Mouse (Mus musculus) MEL (cell line): Measurements from ENCODE around the gene D230025D16Rik. TPM values are rescaled to one million over a fixed set of nuclear protein-coding genes. Genes with fewer than 3 reads are reported as not detected.

Source experiments
- DNase-seq: peaks from one replicate; pipeline ENCODE4 v3.0.0; 2011; ENCODE audit warnings: low read depth, low spot score
- H3K27ac ChIP-seq: 2 replicates; pipeline ENCODE4 v1.5.1; 2012; ENCODE audit warnings: low read depth, mild to moderate bottlenecking, control low read depth, low read length, moderate library complexity; ENCODE audit not compliant: control insufficient read depth
- H3K27me3 ChIP-seq, 2 experiments: fragments of 150-350 bp in 1 of 2; sonication (generic) in 1 of 2; 2 replicates each; pipeline ENCODE4 v1.6.1; 2012; ENCODE audit warnings: low read length in 2 of 2, mild to moderate bottlenecking in 2 of 2, improper control_type of control experiment in 1 of 2, moderate library complexity in 1 of 2; ENCODE audit not compliant: insufficient read depth in 2 of 2, control insufficient read depth in 1 of 2
- H3K36me3 ChIP-seq, 2 experiments: 2 replicates each; pipeline ENCODE4 v1.6.1; 2012 to 2014; ENCODE audit warnings: low read length in 2 of 2, improper control_type of control experiment in 1 of 2, inconsistent platforms in 1 of 2, mild to moderate bottlenecking in 1 of 2; ENCODE audit not compliant: insufficient read depth in 2 of 2, control insufficient read depth in 1 of 2
- H3K4me1 ChIP-seq, 2 experiments: fragments of 150-350 bp in 1 of 2; sonication (generic) in 1 of 2; 2 replicates each; pipeline ENCODE4 v1.6.1; 2012; ENCODE audit warnings: low read length in 2 of 2, improper control_type of control experiment in 1 of 2, mild to moderate bottlenecking in 1 of 2; ENCODE audit not compliant: insufficient read depth in 2 of 2, control insufficient read depth in 1 of 2
- H3K4me3 ChIP-seq, 2 experiments: fragments of 150-350 bp in 1 of 2; sonication (generic) in 1 of 2; 2 replicates each; pipeline ENCODE4 v1.5.1; 2012; ENCODE audit warnings: low read depth in 2 of 2, low read length in 2 of 2, mild to moderate bottlenecking in 2 of 2, moderate library complexity in 2 of 2, control low read depth in 1 of 2, improper control_type of control experiment in 1 of 2; ENCODE audit not compliant: control insufficient read depth in 1 of 2, insufficient read depth in 1 of 2
- H3K79me2 ChIP-seq: 2 replicates; pipeline ENCODE4 v1.6.1; 2012; ENCODE audit warnings: mild to moderate bottlenecking, low read length, moderate library complexity; ENCODE audit not compliant: control insufficient read depth, poor library complexity, insufficient read depth
- H3K9ac ChIP-seq: 2 replicates; pipeline ENCODE4 v1.6.1; 2012; ENCODE audit warnings: low read depth, mild to moderate bottlenecking, control low read depth, low read length, moderate library complexity; ENCODE audit not compliant: control insufficient read depth, poor library complexity, severe bottlenecking
- H3K9me3 ChIP-seq: fragments of 150-350 bp; sonication (generic); replicated peaks from 2 replicates; pipeline ENCODE4 v1.6.1; 2012; ENCODE audit warnings: mild to moderate bottlenecking, low read length, improper control_type of control experiment, moderate library complexity; ENCODE audit not compliant: insufficient read depth
- CHD1 ChIP-seq: IDR thresholded peaks from 2 replicates; pipeline ENCODE4 v1.6.1; 2012; ENCODE audit warnings: low read depth, mild to moderate bottlenecking, inconsistent platforms, low read length, improper control_type of control experiment
- CHD2 ChIP-seq: IDR thresholded peaks from 2 replicates; pipeline ENCODE4 v1.6.1; 2011; ENCODE audit warnings: low read length, improper control_type of control experiment
- ELF1 ChIP-seq: IDR thresholded peaks from 2 replicates; pipeline ENCODE4 v1.6.1; 2014; ENCODE audit warnings: low read depth, mild to moderate bottlenecking, inconsistent platforms, low read length, improper control_type of control experiment, moderate library complexity
- ETS1 ChIP-seq: IDR thresholded peaks from 2 replicates; pipeline ENCODE4 v1.6.1; 2012; ENCODE audit warnings: low read depth, mild to moderate bottlenecking, inconsistent platforms, low read length, improper control_type of control experiment, moderate library complexity
- GATA1 ChIP-seq: IDR thresholded peaks from 2 replicates; pipeline ENCODE4 v1.6.1; 2011; ENCODE audit warnings: low read depth, low read length, improper control_type of control experiment
- MAFK ChIP-seq: IDR thresholded peaks from 2 replicates; pipeline ENCODE4 v1.6.1; 2011; ENCODE audit warnings: low read depth, mild to moderate bottlenecking, low read length, improper control_type of control experiment, borderline replicate concordance
- MAX ChIP-seq: IDR thresholded peaks from 2 replicates; pipeline ENCODE4 v1.6.1; 2011; ENCODE audit warnings: low read length, improper control_type of control experiment
- MXI1 ChIP-seq: IDR thresholded peaks from 2 replicates; pipeline ENCODE4 v1.6.1; 2011; ENCODE audit warnings: mild to moderate bottlenecking, low read depth, low read length, improper control_type of control experiment
- MYB ChIP-seq: IDR thresholded peaks from 2 replicates; pipeline ENCODE4 v1.6.1; 2011; ENCODE audit warnings: mild to moderate bottlenecking, low read depth, low read length, improper control_type of control experiment
- MYC ChIP-seq: IDR thresholded peaks from 2 replicates; pipeline ENCODE4 v1.6.1; 2011; ENCODE audit warnings: low read depth, mild to moderate bottlenecking, low read length, improper control_type of control experiment, moderate library complexity
- NELFE ChIP-seq: IDR thresholded peaks from 2 replicates; pipeline ENCODE4 v1.6.1; 2011; ENCODE audit warnings: low read depth, low read length, improper control_type of control experiment
- NRF1 ChIP-seq: IDR thresholded peaks from 2 replicates; pipeline ENCODE4 v1.6.1; 2014; ENCODE audit warnings: low read depth, mild to moderate bottlenecking, inconsistent platforms, low read length, improper control_type of control experiment, moderate library complexity; ENCODE audit not compliant: poor library complexity, insufficient read depth, severe bottlenecking
- POLR2AphosphoS5 ChIP-seq: IDR thresholded peaks from 2 replicates; pipeline ENCODE4 v1.6.1; 2012; ENCODE audit warnings: low read depth, borderline replicate concordance, mild to moderate bottlenecking, inconsistent platforms, low read length, moderate library complexity, mixed read lengths
- RCOR1 ChIP-seq: IDR thresholded peaks from 2 replicates; pipeline ENCODE4 v1.6.1; 2012; ENCODE audit warnings: low read depth, mild to moderate bottlenecking, inconsistent platforms, low read length, improper control_type of control experiment
- SIN3A ChIP-seq: IDR thresholded peaks from 2 replicates; pipeline ENCODE4 v1.6.1; 2012; ENCODE audit warnings: low read length, improper control_type of control experiment, inconsistent platforms
- TAL1 ChIP-seq: IDR thresholded peaks from 2 replicates; pipeline ENCODE4 v1.6.1; 2012; ENCODE audit warnings: mild to moderate bottlenecking, inconsistent platforms, low read length, moderate library complexity, mixed read lengths
- UBTF ChIP-seq: IDR thresholded peaks from 2 replicates; pipeline ENCODE4 v1.6.1; 2012; ENCODE audit warnings: low read depth, mild to moderate bottlenecking, inconsistent platforms, low read length, improper control_type of control experiment, moderate library complexity, borderline replicate concordance; ENCODE audit not compliant: insufficient read depth
- USF1 ChIP-seq: IDR thresholded peaks from 2 replicates; pipeline ENCODE4 v1.6.1; 2014; ENCODE audit warnings: low read depth, mild to moderate bottlenecking, inconsistent platforms, low read length, improper control_type of control experiment, moderate library complexity
- ZMIZ1 ChIP-seq: IDR thresholded peaks from 2 replicates; pipeline ENCODE4 v1.6.1; 2012; ENCODE audit warnings: low read depth, mild to moderate bottlenecking, inconsistent platforms, low read length, improper control_type of control experiment, moderate library complexity
- ZNF384 ChIP-seq: IDR thresholded peaks from 2 replicates; pipeline ENCODE4 v1.6.1; 2012; ENCODE audit warnings: low read depth, mild to moderate bottlenecking, inconsistent platforms, low read length, improper control_type of control experiment
- polyA plus RNA-seq, 2 experiments: library from polyadenylated mRNA; stranded (reverse) in 1 of 2; unstranded in 1 of 2; fragments of >175 nt in 1 of 2; fragments of >200 nt in 1 of 2; gene quantifications; 2 replicates each; pipeline versions ENCODE4 v1.2.1 to v1.2.4; 2012; ENCODE audit warnings: low replicate concordance in 2 of 2, low read depth in 1 of 2; ENCODE audit not compliant: insufficient read length in 2 of 2, insufficient read depth in 1 of 2, missing spikeins in 1 of 2
- total RNA-seq: library from RNA; depleted of rRNA; stranded (reverse); fragments of 300-350 nt; gene quantifications from 2 replicates; pipeline ENCODE4 v1.2.3, GENCODE M21; 2012

The D230025D16Rik gene
- total and polyA plus RNA-seq, 3 experiments, result 18.3 to 22.4 TPM; not detected in 1

- Histone ChIP-seq H3K4me3 (no peak overlapping the region), H3K4me1 (peaks cover 2 to 14% of the 10 kb centered on the region in 2 experiments; a peak in 3 of 4 replicates), H3K27me3 (no peaks in the 10 kb centered on the region), H3K9me3 (no peaks in the 10 kb centered on the region), H3K9ac (no peak overlapping the region), H3K36me3 (peaks cover under 1 to 13% of the 10 kb centered on the region in 2 experiments; a peak in 3 of 4 replicates), H3K79me2 (no peaks in the 10 kb centered on the region; the same call in 1 of the 2 replicates), H3K27ac (no peak overlapping the region)
- peak; percentile 47 for DNase-seq
- TF ChIP-seq MXI1 (peak; percentile 59), RCOR1 (no peak), GATA1 (peak; percentile 56), MYC (no peak)
These were observed 28.0 kb downstream of the D230025D16Rik start for GRCm38 (mm10) chr8:105252680-105253537.

- no peak for DNase-seq
- Histone ChIP-seq H3K27me3 (no peaks in the 10 kb centered on the region), H3K4me3 (no peak overlapping the region), H3K36me3 (peaks cover 0 to 13% of the 10 kb centered on the region in 2 experiments; a peak in 3 of 4 replicates), H3K27ac (no peak overlapping the region), H3K4me1 (peaks cover 2 to 14% of the 10 kb centered on the region in 2 experiments; a peak in 3 of 4 replicates), H3K9ac (no peak overlapping the region), H3K9me3 (no peaks in the 10 kb centered on the region), H3K79me2 (no peaks in the 10 kb centered on the region; the same call in 1 of the 2 replicates)
- no peak for TF ChIP-seq NELFE
- TF ChIP-seq CHD1, result no peak
- no peak for TF ChIP-seq ZNF384
- TF ChIP-seq CHD2, result no peak
- TF ChIP-seq MAX, result no peak
- TF ChIP-seq ETS1, result no peak
- no peak for TF ChIP-seq ZMIZ1
- TF ChIP-seq TAL1, result no peak
- TF ChIP-seq SIN3A, result no peak
- TF ChIP-seq MYB, result no peak
- no peak for TF ChIP-seq POLR2AphosphoS5
- no peak for TF ChIP-seq ELF1
- TF ChIP-seq MAFK, result no peak
- TF ChIP-seq USF1, result no peak
- no peak for TF ChIP-seq NRF1
- no peak for TF ChIP-seq UBTF
These were observed 28.8 kb downstream of the D230025D16Rik start for GRCm38 (mm10) chr8:105253766-105254151.
